Mouse (Mus musculus) intestine, embryonic 15.5 days (tissue): ENCODE results near the gene Ssu2. TPM values are rescaled to one million over a fixed set of nuclear protein-coding genes. Genes with fewer than 3 reads are reported as not detected.
A peak's percentile ranks its signal among the peaks of the same experiment; 100 is the strongest.

ENCODE experiments used
- ATAC-seq: fragments of 200-750 bp; cut with Nextera tagmentation; 2 replicates; pipeline ENCODE4 v1.8.0; 2017; ENCODE audit warnings: moderate TSS enrichment, moderate library complexity
- H3K27ac ChIP-seq: fragments of 300-500 bp; sonication (generic); 2 replicates; pipeline ENCODE4 v1.5.1; 2015; ENCODE audit warnings: mild to moderate bottlenecking, inconsistent platforms
- H3K27me3 ChIP-seq: fragments of 300-500 bp; sonication (generic); replicated peaks from 2 replicates; pipeline ENCODE4 v1.6.1; 2015; ENCODE audit warnings: inconsistent platforms
- H3K36me3 ChIP-seq: fragments of 300-500 bp; sonication (generic); 2 replicates; pipeline ENCODE4 v1.6.1; 2015; ENCODE audit warnings: inconsistent platforms
- H3K4me1 ChIP-seq: fragments of 300-500 bp; sonication (generic); replicated peaks from 2 replicates; pipeline ENCODE4 v1.6.1; 2015; ENCODE audit warnings: inconsistent platforms
- H3K4me2 ChIP-seq: fragments of 300-500 bp; sonication (generic); replicated peaks from 2 replicates; pipeline ENCODE4 v1.6.1; 2015; ENCODE audit warnings: mild to moderate bottlenecking, inconsistent platforms
- H3K4me3 ChIP-seq: fragments of 300-500 bp; sonication (generic); replicated peaks from 2 replicates; pipeline ENCODE4 v1.5.1; 2015; ENCODE audit warnings: inconsistent platforms
- H3K9ac ChIP-seq: fragments of 300-500 bp; sonication (generic); 2 replicates; pipeline ENCODE4 v1.6.1; 2015; ENCODE audit warnings: inconsistent platforms
- H3K9me3 ChIP-seq: fragments of 300-500 bp; sonication (generic); 2 replicates; pipeline ENCODE4 v1.6.1; 2016; ENCODE audit warnings: inconsistent platforms
- WGBS: fragments of 180-500 bp; shearing (Covaris S2); methylation state at CpG from one replicate; pipeline ENCODE4 v1.1.7; 2015; 5-methylcytosine and 5-hydroxymethylcytosine counted together
- polyA plus RNA-seq: library from polyadenylated mRNA; unstranded; fragments of >200 nt; fragmentation: Nextera tagmentation; extraction: Ambion mirVana; gene quantifications from 2 replicates; pipeline ENCODE4 v1.2.1, GENCODE M21; 2015

Ssu2 gene
- polyA plus RNA-seq, 1 experiment from 2014 or later: 3.3 TPM

DNA sequence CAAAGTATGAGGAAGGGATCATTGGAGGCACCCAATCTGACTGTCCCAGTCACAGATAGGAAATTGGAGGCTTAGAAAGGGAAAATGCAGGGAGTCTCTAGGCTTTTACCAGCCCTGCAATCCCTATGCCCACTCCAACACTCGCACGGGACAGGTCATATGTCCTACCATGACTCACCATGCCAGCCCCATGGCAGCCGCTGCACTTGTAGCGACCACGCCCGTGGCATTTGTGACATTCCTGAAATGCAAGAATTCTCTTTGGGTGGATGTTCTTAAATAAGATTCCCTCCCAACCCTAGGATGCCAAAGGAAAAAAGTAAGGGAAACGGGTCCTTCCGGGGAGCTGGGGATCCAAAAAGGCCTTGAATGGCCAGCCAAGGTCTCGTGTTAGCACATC lies 8.8 kb downstream of the Ssu2 start:
- Histone ChIP-seq H3K9me3 (no peaks in the 10 kb centered on the region), H3K4me1 (no peaks in the 10 kb centered on the region), H3K36me3 (no peaks in the 10 kb centered on the region), H3K27me3 (no peaks in the 10 kb centered on the region; the same call in 1 of the 2 replicates), H3K27ac (no peak overlapping the region), H3K4me2 (no peak overlapping the region), H3K4me3 (no peak overlapping the region), H3K9ac (no peak overlapping the region)
- 87% methylated on average over 9 of the region's 9 CpGs for WGBS
- no peak for ATAC-seq

DNA sequence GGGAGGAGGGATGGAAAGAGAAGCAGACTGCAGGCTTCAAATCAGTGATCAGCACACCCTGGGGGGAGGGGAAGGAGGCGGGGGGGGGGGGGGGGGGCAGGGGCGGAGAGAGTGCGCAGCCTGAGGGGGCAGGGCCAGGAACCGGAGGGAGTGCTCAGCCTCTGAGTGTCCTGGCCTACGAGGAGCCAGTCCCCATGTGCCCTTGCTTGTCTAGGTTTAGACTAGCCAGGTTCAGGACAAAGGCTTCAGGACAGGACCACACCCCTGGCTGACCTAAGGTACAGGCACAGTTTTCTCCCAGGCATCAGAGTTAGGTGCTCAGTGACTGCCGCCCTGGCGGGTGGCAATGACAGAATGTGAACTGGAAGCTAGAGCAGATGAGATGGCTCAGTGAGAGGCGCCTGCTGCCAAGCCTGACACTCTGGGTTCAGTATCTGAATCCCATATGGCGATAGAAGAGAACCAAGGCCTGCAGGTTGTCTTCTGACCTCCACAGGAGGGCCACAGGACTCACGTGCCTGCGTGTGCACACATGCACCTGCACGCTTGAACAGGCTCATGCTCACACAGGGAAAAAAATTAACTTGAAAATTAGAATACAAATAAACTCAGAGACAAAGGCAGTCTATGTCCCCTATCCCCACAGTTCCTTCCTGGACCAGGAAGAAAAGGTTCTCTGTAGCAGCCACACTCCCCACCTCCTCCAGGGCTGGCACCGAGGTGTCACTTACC lies 12.0 kb downstream of the Ssu2 start:
- H3K27ac ChIP-seq: no peak overlapping the region
- WGBS: 63% methylated on average over 11 of the region's 13 CpGs
- ATAC-seq: no peak

GRCm38 (mm10) chr6:112373886-112374585 lies 13.8 kb downstream of the Ssu2 start:
- Histone ChIP-seq H3K36me3 (no peaks in the 10 kb centered on the region), H3K27ac (no peak overlapping the region), H3K9ac (no peak overlapping the region), H3K4me3 (no peak overlapping the region), H3K9me3 (no peaks in the 10 kb centered on the region), H3K4me1 (no peaks in the 10 kb centered on the region), H3K27me3 (no peaks in the 10 kb centered on the region; the same call in 1 of the 2 replicates), H3K4me2 (no peak overlapping the region)
- 42% methylated on average over 8 of the region's 8 CpGs for WGBS
- peak; percentile 65 for ATAC-seq

More for the DNA sequence above, 12.0 kb downstream of the Ssu2 start:
- Histone ChIP-seq H3K4me2 (no peak overlapping the region), H3K36me3 (no peaks in the 10 kb centered on the region), H3K27me3 (no peaks in the 10 kb centered on the region; the same call in 1 of the 2 replicates), H3K9ac (no peak overlapping the region), H3K4me1 (no peaks in the 10 kb centered on the region), H3K9me3 (no peaks in the 10 kb centered on the region), H3K4me3 (no peak overlapping the region)

DNA sequence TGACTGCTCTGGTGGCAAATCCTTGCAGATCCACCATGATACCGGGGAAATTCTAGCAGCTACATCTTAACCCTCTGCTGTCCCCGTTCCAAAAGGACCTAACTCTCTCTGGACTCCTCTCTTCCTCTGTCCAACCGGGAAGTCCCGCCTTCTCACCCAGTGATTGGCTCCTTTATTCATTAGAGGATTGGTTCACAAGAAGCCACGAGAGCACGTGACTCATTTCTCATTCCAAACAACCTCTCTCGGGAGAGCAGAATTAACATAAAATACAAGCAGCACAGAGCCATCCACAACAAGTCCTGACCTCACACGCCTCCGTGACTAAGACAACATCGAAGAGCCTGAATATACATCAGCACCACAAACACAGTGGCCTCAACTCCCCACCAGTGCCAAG lies 22.5 kb downstream of the Ssu2 start:
- Histone ChIP-seq H3K4me3 (no peak overlapping the region), H3K4me1 (no peaks in the 10 kb centered on the region), H3K9me3 (no peaks in the 10 kb centered on the region), H3K36me3 (no peaks in the 10 kb centered on the region), H3K4me2 (no peak overlapping the region), H3K27ac (no peak overlapping the region), H3K27me3 (no peaks in the 10 kb centered on the region), H3K9ac (no peak overlapping the region)
- ATAC-seq: no peak
- WGBS: 81% methylated on average over 10 of the region's 10 CpGs

DNA sequence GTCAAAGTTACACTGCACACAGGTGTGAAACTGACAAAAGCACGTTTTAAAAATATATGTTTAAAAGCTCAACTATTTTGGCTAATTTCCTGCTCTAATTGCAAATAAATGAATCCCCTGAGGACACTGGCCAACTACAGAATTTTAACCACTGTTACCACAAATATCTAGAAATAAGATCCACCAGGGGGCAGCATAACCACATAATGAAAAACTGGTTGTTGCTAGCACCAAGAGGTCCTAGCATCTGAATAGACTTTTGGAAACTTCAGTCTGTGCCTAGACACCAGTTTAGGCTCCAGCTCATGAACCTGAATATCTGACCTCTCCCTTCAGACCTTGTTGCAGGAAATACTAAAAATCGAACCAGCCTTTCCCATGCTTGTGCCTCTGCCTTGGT lies 23.2 kb downstream of the Ssu2 start:
- no peaks in the 10 kb centered on the region for H3K4me1 ChIP-seq
- ATAC-seq: no peak
- WGBS: 48% methylated on average over 2 of the region's 2 CpGs
- H3K9ac ChIP-seq: no peak overlapping the region
- H3K4me2 ChIP-seq: no peak overlapping the region
- no peaks in the 10 kb centered on the region for H3K36me3 ChIP-seq
- no peak overlapping the region for H3K27ac ChIP-seq
- H3K9me3 ChIP-seq: no peaks in the 10 kb centered on the region
- H3K4me3 ChIP-seq: no peak overlapping the region
- no peaks in the 10 kb centered on the region for H3K27me3 ChIP-seq

- ATAC-seq: peak; percentile 63; the same call in 1 of the 2 replicates
- H3K9me3 ChIP-seq: no peaks in the 10 kb centered on the region
Observed at GRCm38 (mm10) chr6:112362349-112362958, 25.4 kb downstream of the Ssu2 start.

DNA sequence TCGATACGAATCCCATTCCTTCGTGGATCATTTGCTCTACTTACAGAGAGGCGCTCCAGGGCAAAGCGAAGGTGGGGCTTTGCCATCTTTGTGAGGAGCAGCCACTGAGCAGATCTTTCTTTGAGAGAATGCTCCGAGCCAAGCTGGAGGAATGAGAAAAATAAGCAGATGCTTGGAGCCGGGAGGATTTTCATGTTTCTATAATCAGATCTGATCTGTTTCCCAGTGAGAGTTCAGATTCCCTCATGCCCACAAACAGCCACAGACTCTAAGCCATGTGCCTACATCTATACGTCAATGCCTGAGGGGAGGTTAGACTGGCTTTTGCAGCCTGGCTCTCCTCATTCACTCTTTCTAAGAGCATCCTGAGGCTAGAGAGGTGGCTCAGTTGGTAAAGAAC lies 27.1 kb downstream of the Ssu2 start:
- Histone ChIP-seq H3K4me1 (no peaks in the 10 kb centered on the region), H3K4me2 (no peak overlapping the region), H3K36me3 (no peaks in the 10 kb centered on the region), H3K27me3 (no peaks in the 10 kb centered on the region), H3K9ac (no peak overlapping the region), H3K9me3 (no peaks in the 10 kb centered on the region), H3K27ac (no peak overlapping the region), H3K4me3 (no peak overlapping the region)
- 81% methylated on average over 8 of the region's 8 CpGs for WGBS
- no peak for ATAC-seq

More at GRCm38 (mm10) chr6:112362349-112362958, 25.4 kb downstream of the Ssu2 start:
- Histone ChIP-seq H3K27ac (no peak overlapping the region), H3K36me3 (no peaks in the 10 kb centered on the region), H3K4me1 (no peaks in the 10 kb centered on the region), H3K9ac (no peak overlapping the region), H3K4me3 (no peak overlapping the region), H3K4me2 (no peak overlapping the region), H3K27me3 (no peaks in the 10 kb centered on the region)
- WGBS: 31% methylated on average over 6 of the region's 6 CpGs

GRCm38 (mm10) chr6:112359341-112359740 lies 28.5 kb downstream of the Ssu2 start:
- Histone ChIP-seq H3K36me3 (no peaks in the 10 kb centered on the region), H3K27ac (no peak overlapping the region), H3K4me2 (no peak overlapping the region), H3K9me3 (no peaks in the 10 kb centered on the region), H3K4me3 (no peak overlapping the region), H3K9ac (no peak overlapping the region), H3K27me3 (no peaks in the 10 kb centered on the region), H3K4me1 (no peaks in the 10 kb centered on the region)
- WGBS: 86% methylated on average over 1 of the region's 1 CpGs
- no peak for ATAC-seq

GRCm38 (mm10) chr6:112350452-112350851 lies 37.4 kb downstream of the Ssu2 start:
- H3K27me3 ChIP-seq: no peaks in the 10 kb centered on the region
- H3K9ac ChIP-seq: no peak overlapping the region
- no peak for ATAC-seq
- no peak overlapping the region for H3K27ac ChIP-seq
- no peaks in the 10 kb centered on the region for H3K36me3 ChIP-seq
- no peak overlapping the region for H3K4me2 ChIP-seq
- H3K4me3 ChIP-seq: no peak overlapping the region
- 88% methylated on average over 4 of the region's 4 CpGs for WGBS
- H3K4me1 ChIP-seq: no peaks in the 10 kb centered on the region
- H3K9me3 ChIP-seq: no peaks in the 10 kb centered on the region

- Histone ChIP-seq H3K4me1 (no peaks in the 10 kb centered on the region), H3K36me3 (no peaks in the 10 kb centered on the region), H3K9ac (no peak overlapping the region), H3K4me2 (no peak overlapping the region), H3K9me3 (no peaks in the 10 kb centered on the region), H3K27ac (no peak overlapping the region), H3K4me3 (no peak overlapping the region), H3K27me3 (no peaks in the 10 kb centered on the region)
- ATAC-seq: no peak
- WGBS: 77% methylated on average over 4 of the region's 4 CpGs
Observed at GRCm38 (mm10) chr6:112339016-112339415, 48.8 kb downstream of the Ssu2 start.

- Histone ChIP-seq H3K9ac (no peak overlapping the region), H3K4me1 (no peaks in the 10 kb centered on the region), H3K27me3 (no peaks in the 10 kb centered on the region), H3K36me3 (no peaks in the 10 kb centered on the region), H3K9me3 (no peaks in the 10 kb centered on the region), H3K27ac (no peak overlapping the region), H3K4me2 (no peak overlapping the region), H3K4me3 (no peak overlapping the region)
- ATAC-seq: no peak
- WGBS: 72% methylated on average over 6 of the region's 6 CpGs
Observed at GRCm38 (mm10) chr6:112337667-112338066, 50.2 kb downstream of the Ssu2 start.

GRCm38 (mm10) chr6:112333930-112334329 lies 53.9 kb downstream of the Ssu2 start:
- H3K36me3 ChIP-seq: no peaks in the 10 kb centered on the region
- no peak overlapping the region for H3K4me3 ChIP-seq
- H3K27me3 ChIP-seq: no peaks in the 10 kb centered on the region
- no peaks in the 10 kb centered on the region for H3K4me1 ChIP-seq
- no peak overlapping the region for H3K9ac ChIP-seq
- H3K27ac ChIP-seq: no peak overlapping the region
- H3K4me2 ChIP-seq: no peak overlapping the region
- WGBS: 75% methylated on average over 5 of the region's 5 CpGs
- no peaks in the 10 kb centered on the region for H3K9me3 ChIP-seq
- ATAC-seq: no peak
